Mouse (Mus musculus) neural tube, embryonic 11.5 days (tissue): Measurements from ENCODE around the gene Exosc8. TPM values are rescaled to one million over a fixed set of nuclear protein-coding genes. Genes with fewer than 3 reads are reported as not detected.
"Not testable (repeated sequence)": the region's sequence is repeated elsewhere in the genome, so short reads cannot be mapped to it uniquely, and the experiment has no call there.

Experiments used
- ATAC-seq: fragments of 200-750 bp; cut with Nextera tagmentation; 2 replicates; pipeline ENCODE4 v1.8.0; 2017; ENCODE audit warnings: moderate number of reproducible peaks, mild to moderate bottlenecking, moderate TSS enrichment, moderate library complexity; ENCODE audit not compliant: insufficient read depth, low FRiP score, low TSS enrichment
- DNase-seq: peaks from one replicate; pipeline ENCODE4 v3.0.0-alpha.2; 2015; ENCODE audit warnings: low spot score
- H3K27ac ChIP-seq: fragments of 300-500 bp; sonication (generic); 2 replicates; pipeline ENCODE4 v1.5.1; 2014; ENCODE audit warnings: low read depth, mild to moderate bottlenecking, low read length
- H3K27me3 ChIP-seq: fragments of 300-500 bp; sonication (generic); 2 replicates; pipeline ENCODE4 v1.6.1; 2014; ENCODE audit warnings: mild to moderate bottlenecking, low read length, mixed read lengths; ENCODE audit not compliant: control insufficient read depth, insufficient read depth
- H3K36me3 ChIP-seq: fragments of 300-500 bp; sonication (generic); 2 replicates; pipeline ENCODE4 v1.6.1; 2014; ENCODE audit warnings: mild to moderate bottlenecking, low read length, moderate library complexity, mixed read lengths; ENCODE audit not compliant: control insufficient read depth, insufficient read depth
- H3K4me1 ChIP-seq: fragments of 300-500 bp; sonication (generic); 2 replicates; pipeline ENCODE4 v1.6.1; 2014; ENCODE audit warnings: low read length, mixed read lengths; ENCODE audit not compliant: control insufficient read depth, insufficient read depth
- H3K4me2 ChIP-seq: fragments of 300-500 bp; sonication (generic); 2 replicates; pipeline ENCODE4 v1.6.1; 2014; ENCODE audit warnings: low read depth, mild to moderate bottlenecking, moderate library complexity
- H3K4me3 ChIP-seq: fragments of 300-500 bp; sonication (generic); 2 replicates; pipeline ENCODE4 v1.5.1; 2014; ENCODE audit warnings: low read depth, low read length
- H3K9ac ChIP-seq: fragments of 300-500 bp; sonication (generic); 2 replicates; pipeline ENCODE4 v1.6.1; 2014; ENCODE audit warnings: mild to moderate bottlenecking, low read length
- H3K9me3 ChIP-seq: fragments of 300-500 bp; sonication (generic); 2 replicates; pipeline ENCODE4 v1.6.1; 2016; ENCODE audit warnings: low read length; ENCODE audit not compliant: control insufficient read depth
- WGBS: fragments of 180-500 bp; shearing (Covaris S2); extraction: QIAGEN DNeasy Blood & Tissue Kit; methylation state at CpG from one replicate; pipeline ENCODE4 v1.1.7; 2014; 5-methylcytosine and 5-hydroxymethylcytosine counted together
- polyA plus RNA-seq: library from polyadenylated mRNA; unstranded; fragments of >200 nt; fragmentation: Nextera tagmentation; extraction: Ambion mirVana; gene quantifications from 2 replicates; pipeline ENCODE4 v1.2.1, GENCODE M21; 2014

Gene Exosc8
- 138 and 142 TPM in 2 replicates for polyA plus RNA-seq

- H3K4me2 ChIP-seq: peak within 1 kb of the TSS; percentile 73
- peaks cover 5% of the 10 kb centered on the region; the same call in 1 of the 2 replicates for H3K4me1 ChIP-seq
- peaks cover 3% of the 10 kb centered on the region for H3K36me3 ChIP-seq
- peak within 1 kb of the TSS; percentile 70 for H3K4me3 ChIP-seq
- WGBS: under 1% methylated on average over 56 of the region's 65 CpGs
- H3K27me3 ChIP-seq: no peaks in the 10 kb centered on the region
- peak within 1 kb of the TSS; percentile 98 for H3K27ac ChIP-seq
- peak within 1 kb of the TSS; percentile 96 for H3K9ac ChIP-seq
- ATAC-seq: peak; percentile 92
- H3K9me3 ChIP-seq: no peaks in the 10 kb centered on the region
- DNase-seq: peak; percentile 91
Observed at GRCm38 (mm10) chr3:54735247-54736046, at the start of gene Exosc8, which contains the start of gene Alg5. Gene Exosc8 (minus strand): TSS chr3:54735393. Gene Alg5 (plus strand): TSS chr3:54735539.

- 72% methylated on average over 7 of the region's 7 CpGs for WGBS
- H3K36me3 ChIP-seq: no peaks in the 10 kb centered on the region
- DNase-seq: no peak
- no peaks in the 10 kb centered on the region for H3K27me3 ChIP-seq
- H3K4me2 ChIP-seq: no peak overlapping the region
- H3K9me3 ChIP-seq: no peaks in the 10 kb centered on the region; the same call in 1 of the 2 replicates
- H3K9ac ChIP-seq: no peak overlapping the region
- no peak overlapping the region for H3K4me3 ChIP-seq
- ATAC-seq: no peak
- no peaks in the 10 kb centered on the region for H3K4me1 ChIP-seq
- H3K27ac ChIP-seq: no peak overlapping the region
Observed at GRCm38 (mm10) chr3:54775989-54776631, 40.9 kb upstream of the Exosc8 start.

GRCm38 (mm10) chr3:54773613-54774012, 38.4 kb upstream of the Exosc8 start:
- H3K4me1 ChIP-seq: no peaks in the 10 kb centered on the region
- ATAC-seq (no peak), DNase-seq (no peak)
- no peak overlapping the region for H3K4me3 ChIP-seq
- no peaks in the 10 kb centered on the region for H3K27me3 ChIP-seq
- WGBS: 79% methylated on average over 6 of the region's 6 CpGs
- H3K9ac ChIP-seq: no peak overlapping the region
- H3K4me2 ChIP-seq: no peak overlapping the region
- H3K36me3 ChIP-seq: no peaks in the 10 kb centered on the region
- no peaks in the 10 kb centered on the region; the same call in 1 of the 2 replicates for H3K9me3 ChIP-seq
- no peak overlapping the region for H3K27ac ChIP-seq

GRCm38 (mm10) chr3:54769349-54770275, 34.4 kb upstream of the Exosc8 start:
- DNase-seq (no peak), ATAC-seq (no peak)
- Histone ChIP-seq H3K36me3 (no peaks in the 10 kb centered on the region), H3K4me3 (no peak overlapping the region), H3K9ac (no peak overlapping the region), H3K27me3 (no peaks in the 10 kb centered on the region), H3K9me3 (no peaks in the 10 kb centered on the region; the same call in 1 of the 2 replicates), H3K4me1 (no peaks in the 10 kb centered on the region), H3K4me2 (no peak overlapping the region), H3K27ac (no peak overlapping the region)
- WGBS: 84% methylated on average over 17 of the region's 17 CpGs

- 95% methylated on average over 8 of the region's 8 CpGs for WGBS
- no peak overlapping the region for H3K9ac ChIP-seq
- H3K4me1 ChIP-seq: no peaks in the 10 kb centered on the region
- no peak for ATAC-seq
- no peak for DNase-seq
- H3K27ac ChIP-seq: no peak overlapping the region
- no peaks in the 10 kb centered on the region for H3K27me3 ChIP-seq
- H3K36me3 ChIP-seq: no peaks in the 10 kb centered on the region
- no peak overlapping the region for H3K4me2 ChIP-seq
- H3K4me3 ChIP-seq: no peak overlapping the region
- no peaks in the 10 kb centered on the region; the same call in 1 of the 2 replicates for H3K9me3 ChIP-seq
Observed at GRCm38 (mm10) chr3:54768592-54768991, 33.4 kb upstream of the Exosc8 start.

- no peak for ATAC-seq
- Histone ChIP-seq H3K36me3 (no peaks in the 10 kb centered on the region), H3K4me3 (no peak overlapping the region), H3K4me1 (no peaks in the 10 kb centered on the region), H3K9ac (no peak overlapping the region), H3K4me2 (no peak overlapping the region), H3K27ac (no peak overlapping the region), H3K27me3 (no peaks in the 10 kb centered on the region), H3K9me3 (no peaks in the 10 kb centered on the region)
- WGBS: 88% methylated on average over 5 of the region's 5 CpGs
- no peak for DNase-seq
Observed at GRCm38 (mm10) chr3:54766811-54767210, 31.6 kb upstream of the Exosc8 start.

- DNase-seq: no peak
- Histone ChIP-seq H3K4me1 (no peaks in the 10 kb centered on the region), H3K36me3 (no peaks in the 10 kb centered on the region), H3K9me3 (no peaks in the 10 kb centered on the region), H3K4me2 (no peak overlapping the region), H3K9ac (no peak overlapping the region), H3K4me3 (no peak overlapping the region), H3K27me3 (no peaks in the 10 kb centered on the region), H3K27ac (no peak overlapping the region)
- ATAC-seq: no peak
- WGBS: 85% methylated on average over 14 of the region's 14 CpGs
Observed at GRCm38 (mm10) chr3:54766034-54766433, 30.8 kb upstream of the Exosc8 start.

GRCm38 (mm10) chr3:54765521-54765920, 30.3 kb upstream of the Exosc8 start:
- H3K9ac ChIP-seq, DNase-seq, ATAC-seq, H3K36me3 ChIP-seq, H3K4me3 ChIP-seq, H3K9me3 ChIP-seq, H3K4me2 ChIP-seq, H3K4me1 ChIP-seq, H3K27me3 ChIP-seq, H3K27ac ChIP-seq: not testable (repeated sequence)
- 90% methylated on average over 6 of the region's 6 CpGs for WGBS
